Mouse (Mus musculus) liver, adult (tissue): ENCODE data around the gene P2rx7.

ENCODE experiments used
- GATA4 ChIP-seq: IDR thresholded peaks from 2 replicates; pipeline ENCODE4 v1.6.1; 2014; ENCODE audit warnings: mild to moderate bottlenecking, low read length; ENCODE audit not compliant: insufficient replicate concordance

The P2rx7 gene

DNA sequence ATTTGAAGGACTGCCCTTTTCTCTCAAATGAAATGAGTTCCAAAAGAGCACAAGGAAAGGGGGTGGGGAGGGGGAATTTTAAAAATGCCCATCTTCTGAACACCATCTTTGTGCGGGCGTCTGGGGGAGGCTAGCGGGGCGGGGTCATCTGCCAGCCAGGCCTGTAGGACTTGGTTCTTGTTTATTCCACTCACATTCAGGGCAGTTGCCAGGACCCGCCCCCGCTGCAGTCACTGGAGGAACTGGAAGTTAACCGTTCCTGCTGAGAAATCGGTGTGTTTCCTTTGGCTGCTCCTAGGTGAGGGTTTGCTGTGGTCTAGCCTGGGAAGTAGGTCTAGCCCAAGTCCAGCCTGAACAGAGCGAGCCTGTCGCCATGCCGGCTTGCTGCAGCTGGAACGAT, at the start of gene P2rx7:
TSS of gene P2rx7 (plus strand) at position 211 of the 400 bp plus-strand sequence.
- no peak for TF ChIP-seq GATA4

DNA sequence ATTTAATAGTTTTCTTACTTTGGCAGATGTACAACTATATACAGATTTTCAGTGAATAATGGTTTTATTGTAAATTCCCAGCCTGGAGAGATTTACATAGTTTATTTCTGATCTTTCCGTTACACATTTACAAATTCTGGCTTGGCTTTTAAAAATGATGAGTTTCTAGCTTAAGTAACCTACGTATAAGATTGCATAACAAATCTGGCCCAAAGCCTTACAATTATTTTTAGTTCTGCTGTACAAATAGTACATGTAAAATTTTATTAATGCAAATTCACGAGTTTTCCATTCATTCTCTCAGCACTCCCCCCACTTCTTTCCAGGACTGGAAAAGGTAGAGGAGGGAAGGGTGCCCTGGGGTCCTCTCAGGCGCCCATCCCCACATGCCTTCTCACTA, 48.2 kb upstream of the P2rx7 start:
- TF ChIP-seq GATA4: no peak

DNA sequence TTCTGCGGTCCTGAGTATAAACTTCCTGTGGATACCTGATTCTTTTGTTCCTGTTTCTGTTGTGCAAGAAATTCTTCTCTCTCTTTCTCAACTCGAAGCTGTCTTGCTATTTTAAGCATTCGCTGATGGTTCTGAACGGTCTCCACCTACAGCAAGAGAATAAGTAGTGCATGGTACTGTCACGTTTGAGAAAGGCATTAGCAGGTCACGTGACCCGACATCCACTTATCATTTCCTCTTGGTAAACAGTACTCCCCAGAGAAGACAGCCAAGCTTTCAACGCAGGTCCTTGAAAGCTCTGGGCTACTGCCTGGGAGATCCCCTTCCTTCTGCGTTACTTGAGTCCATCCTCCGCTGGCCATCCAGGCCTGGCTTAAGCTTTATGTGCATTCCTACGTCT, 41.5 kb upstream of the P2rx7 start:
- TF ChIP-seq GATA4: no peak

GRCm38 (mm10) chr5:122604894-122605293, 38.8 kb upstream of the P2rx7 start:
- no peak for TF ChIP-seq GATA4

GRCm38 (mm10) chr5:122611651-122612050, 32.1 kb upstream of the P2rx7 start:
- no peak for TF ChIP-seq GATA4

GRCm38 (mm10) chr5:122613908-122614732, 29.6 kb upstream of the P2rx7 start, which contains the start of gene Ift81:
Ift81 (minus strand) TSS chr5:122614518.
- no peak for TF ChIP-seq GATA4

- TF ChIP-seq GATA4: no peak
Observed at GRCm38 (mm10) chr5:122617718-122618117, 26.0 kb upstream of the P2rx7 start.

DNA sequence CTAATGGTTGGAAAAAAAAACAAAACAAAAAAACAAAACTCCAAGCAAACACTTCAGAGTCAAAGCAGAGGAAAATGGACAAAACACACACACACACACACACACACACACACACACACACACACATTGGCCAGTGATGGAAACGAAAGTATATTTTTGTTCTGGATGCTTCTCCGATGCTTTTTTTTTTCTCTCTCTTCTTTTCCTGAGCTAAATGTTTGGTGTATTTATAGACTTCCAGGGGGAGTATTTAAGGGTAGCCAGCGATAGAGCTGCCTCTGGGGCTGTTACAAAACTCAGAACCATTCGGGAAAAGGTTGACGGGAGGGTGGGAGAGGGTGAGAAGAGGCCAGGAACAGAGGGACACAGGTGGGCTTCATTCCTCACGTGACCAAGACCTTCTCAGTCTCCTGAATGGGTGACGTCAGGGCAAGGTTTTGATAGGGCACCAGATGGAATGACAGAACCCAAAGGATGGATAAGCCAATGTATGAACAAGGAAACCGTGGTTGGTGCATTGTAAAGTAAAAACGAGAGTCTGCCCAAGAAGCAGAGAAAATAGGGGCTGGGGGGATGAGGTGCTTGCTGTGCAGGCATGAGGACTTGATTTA, 23.9 kb upstream of the P2rx7 start:
- TF ChIP-seq GATA4: no peak

DNA sequence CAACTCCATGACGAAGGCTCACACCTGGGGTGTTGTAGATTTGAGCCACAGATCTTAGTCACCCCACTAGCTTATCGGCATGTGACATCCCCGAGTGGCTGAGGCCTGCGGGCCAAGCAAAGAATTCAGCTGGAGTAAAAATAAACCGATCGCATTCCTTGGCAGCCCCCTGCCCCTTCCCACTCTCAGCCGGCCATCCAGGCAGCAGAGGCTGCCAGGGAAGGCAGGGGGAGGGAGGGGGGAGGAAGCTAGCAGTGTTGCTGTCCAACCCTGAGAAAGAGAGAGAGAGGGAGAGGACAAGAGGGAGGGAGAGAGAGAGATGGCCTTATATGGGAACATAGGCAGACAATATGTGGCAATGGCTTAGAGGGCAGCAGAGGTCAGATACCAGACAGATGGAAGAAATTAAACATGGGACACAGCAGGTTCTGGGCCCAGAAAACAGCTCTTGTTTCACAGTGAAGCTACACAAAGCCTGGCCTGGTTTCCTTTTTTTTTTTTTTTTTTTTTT, 22.3 kb upstream of the P2rx7 start:
- no peak for TF ChIP-seq GATA4

- no peak for TF ChIP-seq GATA4
Observed at GRCm38 (mm10) chr5:122622526-122622925, 21.2 kb upstream of the P2rx7 start.

DNA sequence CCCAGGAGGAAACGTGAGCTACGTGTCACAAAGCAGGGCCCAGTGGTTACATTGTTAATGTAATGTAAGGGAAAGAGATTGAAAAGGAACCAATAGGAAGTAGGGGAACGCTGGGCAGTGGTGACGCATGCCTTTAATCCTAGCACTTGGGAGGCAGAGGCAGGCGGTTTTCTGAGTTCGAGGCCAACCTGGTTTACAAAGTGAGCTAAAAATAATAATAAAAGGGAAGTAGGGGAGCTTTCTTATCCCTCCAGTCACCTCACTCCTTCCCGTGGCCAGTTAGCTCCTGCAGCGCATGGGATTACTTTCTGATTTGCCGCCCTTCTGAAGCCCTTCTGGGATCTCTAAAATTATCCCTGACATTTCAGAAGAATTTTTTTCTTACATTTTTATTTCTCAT, 19.9 kb upstream of the P2rx7 start:
- TF ChIP-seq GATA4: no peak

DNA sequence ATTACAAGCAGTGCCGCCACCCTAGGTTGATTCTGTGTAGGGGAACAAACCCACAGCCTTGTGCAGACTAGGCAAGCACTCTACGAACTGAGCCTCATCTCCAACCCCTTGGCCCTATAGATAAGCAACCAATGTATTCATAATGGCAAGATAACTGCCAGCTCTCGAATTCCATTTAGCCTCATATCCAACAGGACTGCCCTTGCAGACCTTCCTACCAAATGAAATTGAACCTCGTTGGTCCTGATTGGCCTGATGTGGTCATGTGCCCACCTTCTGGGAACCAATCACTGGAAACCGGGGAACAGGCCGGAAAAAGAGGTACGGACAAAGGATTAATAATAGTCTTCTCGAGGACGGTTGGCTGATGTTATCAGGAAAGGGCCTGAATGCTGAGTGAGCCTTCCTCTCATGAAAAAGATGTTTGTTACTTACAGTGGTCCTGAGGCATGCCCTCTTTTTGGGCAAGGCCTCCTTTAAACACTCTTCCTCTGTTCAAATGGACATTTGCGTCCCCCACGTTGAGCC, 18.7 kb upstream of the P2rx7 start:
- TF ChIP-seq GATA4: no peak

DNA sequence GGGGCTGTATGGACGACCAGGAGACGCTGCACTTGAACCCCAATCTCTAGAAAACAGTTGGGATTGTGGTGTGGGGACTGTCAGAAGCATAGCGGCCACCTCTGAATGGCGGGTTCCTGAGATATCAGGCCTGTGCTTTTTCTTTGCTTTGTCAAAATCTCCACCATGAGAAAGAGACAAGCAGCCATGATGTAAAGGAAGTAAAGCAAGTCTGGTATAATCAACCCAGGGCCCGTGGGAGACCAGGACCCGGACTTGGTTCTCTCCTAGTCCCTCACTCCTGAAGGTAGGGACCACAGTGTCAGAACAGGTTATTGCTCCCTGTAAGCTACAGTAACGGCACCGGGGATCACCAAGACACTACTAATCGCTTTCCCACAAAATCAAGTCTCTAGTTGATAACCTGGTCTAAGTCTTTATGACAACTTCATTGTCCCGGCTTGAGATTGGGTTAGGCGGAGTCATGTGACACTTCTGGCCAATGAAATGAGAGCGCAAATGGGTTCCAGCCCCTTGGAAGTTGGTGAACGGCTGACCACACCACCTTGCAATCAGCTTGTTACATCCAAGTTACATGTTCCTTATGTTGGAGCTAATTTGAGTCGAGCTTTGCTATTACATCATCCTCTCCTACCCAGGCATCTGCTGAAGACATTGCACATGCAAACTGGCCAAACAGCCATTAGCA, 18.0 kb upstream of the P2rx7 start:
- no peak for TF ChIP-seq GATA4

GRCm38 (mm10) chr5:122627243-122627642, 16.5 kb upstream of the P2rx7 start:
- peak; percentile 67; the same call in 1 of the 2 replicates for TF ChIP-seq GATA4

- no peak for TF ChIP-seq GATA4
Observed at GRCm38 (mm10) chr5:122635228-122635627, 8.5 kb upstream of the P2rx7 start.
